Mouse (Mus musculus) liver, adult (tissue): Measurements from ENCODE around the gene Tmem88.

ENCODE experiments used
- GATA4 ChIP-seq: IDR thresholded peaks from 2 replicates; pipeline ENCODE4 v1.6.1; 2014; ENCODE audit warnings: mild to moderate bottlenecking, low read length; ENCODE audit not compliant: insufficient replicate concordance

Tmem88 gene

DNA sequence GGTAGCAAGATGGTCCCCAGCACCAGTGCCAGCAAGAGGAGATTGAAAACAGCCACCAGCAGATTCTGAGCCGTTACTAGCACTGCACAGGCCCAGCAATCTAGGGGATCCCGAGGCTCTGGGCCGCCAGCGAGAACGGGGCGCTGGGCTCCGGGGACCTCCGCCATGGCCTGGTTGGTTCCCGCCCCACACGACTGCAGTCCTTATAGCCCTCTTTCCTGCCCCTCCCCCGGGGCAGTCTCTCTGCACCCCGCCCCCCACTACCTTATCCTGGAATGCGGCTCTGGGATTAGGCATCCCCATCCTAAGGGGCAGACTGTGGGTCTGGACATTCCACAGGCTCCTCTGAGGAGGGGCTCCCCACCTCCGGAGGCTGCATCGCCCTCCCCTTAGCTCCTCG, at the start of gene Tmem88:
Tmem88 (minus strand) TSS at position 176 of the 400 bp plus-strand sequence.
- no peak for TF ChIP-seq GATA4

- no peak for TF ChIP-seq GATA4
Measured at GRCm38 (mm10) chr11:69447299-69447698, 49.3 kb upstream of the Tmem88 start.

DNA sequence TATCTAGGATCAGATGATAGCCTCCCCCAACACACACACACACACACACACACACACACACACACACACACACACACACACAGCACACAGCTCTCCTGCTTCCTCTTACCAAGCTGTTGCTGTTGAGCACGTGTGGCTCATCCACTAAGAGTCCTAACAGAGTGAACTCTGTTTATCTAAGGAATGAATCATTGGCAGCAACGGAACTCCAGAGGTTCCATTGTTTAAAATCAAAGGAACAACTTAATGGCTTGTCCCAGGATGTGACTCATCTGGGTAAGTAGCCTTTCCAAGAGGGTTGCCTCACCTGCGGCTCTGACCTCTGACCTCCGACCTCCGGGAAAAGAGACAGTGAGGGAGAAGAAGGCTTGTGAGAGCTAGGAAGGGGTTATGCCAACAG, 45.3 kb upstream of the Tmem88 start:
- TF ChIP-seq GATA4: no peak

DNA sequence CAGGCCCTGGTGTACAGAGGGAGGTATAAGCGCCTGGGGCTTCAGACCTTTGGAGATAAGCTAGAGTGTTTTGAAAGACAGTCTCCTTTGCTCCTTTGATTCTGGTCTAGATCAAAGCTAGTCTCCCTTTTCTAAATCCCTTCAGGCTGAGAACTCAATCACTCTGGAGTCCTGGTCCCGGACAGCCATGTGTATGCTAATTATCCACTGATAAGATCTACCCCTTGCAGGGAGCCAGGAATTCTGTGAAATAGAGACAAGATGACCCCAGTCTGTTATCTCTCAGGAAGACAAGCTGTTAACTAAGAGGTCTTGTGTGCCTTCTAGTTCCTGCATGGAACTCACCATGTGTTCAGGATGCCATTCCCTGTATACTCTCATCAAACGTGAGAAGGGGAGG, 39.3 kb upstream of the Tmem88 start:
- TF ChIP-seq GATA4: no peak

DNA sequence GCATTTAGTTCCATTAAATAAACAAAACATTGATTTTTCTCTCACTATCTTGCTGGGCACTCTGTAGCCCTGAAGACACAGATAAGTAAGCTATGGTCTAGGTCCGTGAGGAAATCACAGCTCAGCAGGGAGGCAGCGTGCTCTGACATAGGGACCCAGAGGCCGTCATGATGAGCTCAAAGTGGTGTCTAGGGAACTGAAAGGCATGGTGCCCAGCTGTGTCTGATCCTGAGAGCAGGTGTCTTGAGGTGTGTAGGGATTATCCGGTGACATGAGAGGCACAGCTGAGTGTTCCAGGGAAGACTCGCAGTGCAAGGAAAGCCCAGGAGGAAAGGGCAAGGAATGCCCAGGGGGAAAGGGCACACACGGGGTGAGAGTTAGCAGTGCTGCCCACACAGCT, 35.2 kb upstream of the Tmem88 start:
- no peak for TF ChIP-seq GATA4

DNA sequence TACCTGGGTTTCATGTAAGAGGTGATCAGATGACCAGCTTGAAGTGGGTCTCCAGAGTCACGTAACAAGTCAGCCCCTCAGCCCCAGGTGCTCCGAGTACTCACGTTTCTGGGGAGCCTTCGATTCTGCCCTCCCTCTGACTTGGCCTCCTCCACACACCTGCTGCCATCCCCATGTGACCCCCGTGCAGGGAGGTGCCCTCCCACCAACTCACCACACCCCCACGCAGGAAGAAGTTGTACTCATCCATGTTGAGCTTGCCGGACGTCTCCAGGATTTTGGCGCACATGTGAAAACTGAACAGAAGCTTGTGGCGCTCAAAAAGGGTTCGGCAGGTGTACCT, 34.6 kb upstream of the Tmem88 start:
- no peak for TF ChIP-seq GATA4

DNA sequence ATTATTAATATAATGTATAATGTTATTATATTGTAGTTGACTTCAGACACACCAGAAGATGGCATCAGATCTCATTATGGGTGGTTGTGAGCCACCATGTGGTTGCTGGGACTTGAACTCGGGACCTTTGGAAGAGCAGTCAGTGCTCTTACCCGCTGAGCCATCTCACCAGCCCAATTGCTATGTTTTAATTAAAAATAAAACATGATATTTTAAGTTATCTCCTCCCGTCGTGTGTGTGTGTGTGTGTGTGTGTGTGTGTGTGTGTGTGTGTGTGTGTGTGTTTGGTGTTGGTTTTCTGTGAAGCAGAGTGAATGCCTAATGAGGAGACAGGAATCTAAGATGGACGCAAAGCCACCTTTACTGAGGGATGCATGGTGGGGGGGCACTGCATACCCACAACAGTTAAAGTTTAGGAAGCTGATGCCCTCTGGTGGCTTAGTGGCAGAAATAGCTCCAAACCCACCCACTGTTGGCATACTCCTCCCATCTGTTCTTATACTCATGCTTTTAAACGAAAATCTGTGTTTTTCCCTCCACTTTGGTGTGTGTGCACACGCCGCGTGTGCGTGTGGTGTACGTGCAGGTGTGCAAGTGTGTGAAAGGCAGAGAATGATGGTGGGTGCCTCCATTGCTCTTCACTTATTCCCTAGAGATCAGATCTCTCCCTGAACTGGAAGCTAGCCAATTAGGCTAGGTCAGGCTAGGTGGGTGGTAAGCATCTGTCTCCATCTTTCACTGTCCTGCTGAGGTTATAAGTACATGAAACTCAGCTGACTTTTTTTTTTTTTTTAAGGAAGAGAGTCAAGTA, 34.0 kb upstream of the Tmem88 start:
- no peak for TF ChIP-seq GATA4

- TF ChIP-seq GATA4: no peak
Measured at GRCm38 (mm10) chr11:69430631-69431030, 32.6 kb upstream of the Tmem88 start.

DNA sequence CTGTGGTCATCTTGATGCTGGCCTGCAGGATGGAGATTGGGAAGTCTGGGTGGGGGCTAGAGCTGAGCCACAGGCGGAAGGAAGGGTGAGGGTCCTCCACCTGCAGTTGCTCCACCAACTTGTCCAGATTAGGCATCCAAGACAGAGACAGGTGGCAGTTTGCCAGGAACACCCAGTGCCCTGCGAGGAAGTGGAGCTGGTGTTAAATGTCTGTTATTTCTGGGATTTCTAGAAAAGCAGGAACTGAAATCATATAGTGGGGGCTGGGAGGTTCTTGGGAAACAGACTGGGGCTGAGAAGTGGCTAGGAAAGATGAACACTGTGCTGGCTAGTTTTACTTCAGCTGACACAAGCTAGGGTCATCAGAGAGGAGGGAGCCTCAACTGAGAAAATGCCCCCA, 31.3 kb upstream of the Tmem88 start:
- TF ChIP-seq GATA4: no peak

DNA sequence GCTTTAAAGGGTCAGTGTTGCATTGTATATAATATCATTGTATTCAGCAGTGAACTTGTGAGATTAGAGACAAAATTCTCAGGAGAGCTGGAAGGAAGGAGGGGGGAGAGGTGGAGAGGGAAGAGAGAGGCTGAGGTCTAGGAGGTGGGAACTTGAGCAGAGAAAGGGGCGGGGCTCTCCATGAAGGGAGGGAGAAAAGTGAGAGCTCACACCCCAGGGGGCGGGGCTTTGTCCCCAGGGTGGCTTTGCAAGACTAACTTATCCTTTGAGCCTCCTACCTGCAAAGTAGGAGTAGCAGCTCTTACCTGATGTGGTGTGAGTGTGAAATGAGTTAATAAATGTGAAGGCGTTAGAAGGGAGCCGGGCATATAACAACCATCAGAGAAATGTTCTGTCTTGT, 30.7 kb upstream of the Tmem88 start:
- TF ChIP-seq GATA4: no peak

GRCm38 (mm10) chr11:69426246-69426645, 28.2 kb upstream of the Tmem88 start:
- no peak for TF ChIP-seq GATA4

DNA sequence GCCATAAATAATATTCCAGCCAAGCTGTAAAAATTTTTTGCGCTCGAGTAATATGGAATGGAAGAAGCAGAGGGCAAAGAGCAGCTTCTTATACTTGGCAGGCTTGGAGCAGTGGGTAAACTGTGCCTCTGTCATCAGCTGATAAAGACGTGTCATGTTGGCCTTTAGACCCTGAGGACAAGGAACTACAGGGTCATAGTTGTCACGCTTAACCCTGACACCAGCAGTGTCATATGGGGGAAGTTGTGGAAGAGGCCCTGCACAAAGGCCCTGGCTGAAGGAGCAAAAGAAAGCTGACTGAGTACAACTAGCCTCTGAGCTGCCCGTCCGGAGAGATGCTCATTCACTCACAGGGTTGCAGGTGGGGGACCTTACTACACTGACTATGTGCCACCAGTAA, 25.9 kb upstream of the Tmem88 start:
- TF ChIP-seq GATA4: no peak

GRCm38 (mm10) chr11:69422842-69423241, 24.8 kb upstream of the Tmem88 start:
- TF ChIP-seq GATA4: no peak

GRCm38 (mm10) chr11:69421131-69421977, 23.3 kb upstream of the Tmem88 start:
- no peak for TF ChIP-seq GATA4

DNA sequence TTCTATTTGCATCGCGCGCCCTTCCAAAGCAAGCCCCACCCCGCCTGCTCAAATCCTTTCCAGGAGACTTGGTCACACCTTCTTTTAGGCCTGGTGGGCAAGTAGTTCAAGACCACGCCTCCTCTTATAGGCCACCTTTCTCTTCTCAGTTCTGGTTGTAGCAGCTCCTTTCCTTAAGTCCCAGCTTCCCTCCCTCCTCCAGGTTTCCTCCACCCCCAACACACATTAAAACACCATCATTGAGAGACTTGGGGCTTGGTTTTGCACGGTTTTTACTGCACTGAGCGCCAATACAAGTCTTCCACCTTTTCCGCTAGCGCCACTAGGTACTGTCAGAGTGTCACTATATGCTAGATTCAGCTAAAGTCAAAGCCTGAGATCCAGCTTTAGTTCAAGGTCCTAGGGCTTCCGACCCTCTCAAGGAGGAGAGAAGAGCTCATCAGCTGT, 22.5 kb upstream of the Tmem88 start:
- TF ChIP-seq GATA4: no peak
